Mouse (Mus musculus) right cerebral cortex, adult 2 months (tissue): ENCODE results near the gene Lpar5.
A peak's percentile ranks its signal among the peaks of the same experiment; 100 is the strongest.

ENCODE experiments used
- DNase-seq, 2 experiments: peaks; one replicate each; pipeline ENCODE4 v3.0.0; 2021 to 2022; ENCODE audit warnings: low spot score in 2 of 2

Lpar5 gene

GRCm38 (mm10) chr6:125128724-125129123 is 61.0 kb downstream of the Lpar5 start:
- no peak for DNase-seq

GRCm38 (mm10) chr6:125129710-125130402 is 62.1 kb downstream of the Lpar5 start:
- DNase-seq = no peak

- DNase-seq = peak; percentile 81 to 84
Measured at GRCm38 (mm10) chr6:125131302-125132156, 63.8 kb downstream of the Lpar5 start, which contains the start of gene Nop2. Nop2 (plus strand) TSS chr6:125131909.
